Mouse (Mus musculus) midbrain, embryonic 14.5 days (tissue): ENCODE data around the gene Dcaf6. TPM values are rescaled to one million over a fixed set of nuclear protein-coding genes. Genes with fewer than 3 reads are reported as not detected.

Experiments used
- ATAC-seq: fragments of 200-750 bp; cut with Nextera tagmentation; 2 replicates; pipeline ENCODE4 v1.8.0; 2017; ENCODE audit warnings: moderate number of reproducible peaks, moderate library complexity; ENCODE audit not compliant: low FRiP score, low TSS enrichment
- DNase-seq: peaks from one replicate; pipeline ENCODE4 v3.0.0-alpha.2; 2015
- H3K27ac ChIP-seq: fragments of 300-500 bp; sonication (generic); replicated peaks from 2 replicates; pipeline ENCODE4 v1.5.1; 2014; ENCODE audit warnings: mild to moderate bottlenecking, low read depth, low read length, moderate library complexity
- H3K27me3 ChIP-seq: fragments of 300-500 bp; sonication (generic); 2 replicates; pipeline ENCODE4 v1.6.1; 2014; ENCODE audit warnings: low read length, control low read depth, mixed read lengths; ENCODE audit not compliant: control insufficient read depth, insufficient read depth
- H3K36me3 ChIP-seq: fragments of 300-500 bp; sonication (generic); 2 replicates; pipeline ENCODE4 v1.6.1; 2014; ENCODE audit warnings: low read length, control low read depth; ENCODE audit not compliant: control insufficient read depth, insufficient read depth
- H3K4me1 ChIP-seq: fragments of 300-500 bp; sonication (generic); 2 replicates; pipeline ENCODE4 v1.6.1; 2014; ENCODE audit warnings: mild to moderate bottlenecking, antibody characterized with exemption, low read length, control low read depth; ENCODE audit not compliant: control insufficient read depth, insufficient read depth
- H3K4me2 ChIP-seq: fragments of 300-500 bp; sonication (generic); 2 replicates; pipeline ENCODE4 v1.6.1; 2014; ENCODE audit warnings: mild to moderate bottlenecking, low read length, moderate library complexity
- H3K4me3 ChIP-seq: fragments of 300-500 bp; sonication (generic); replicated peaks from 2 replicates; pipeline ENCODE4 v1.5.1; 2014; ENCODE audit warnings: low read depth, low read length
- H3K9ac ChIP-seq: fragments of 300-500 bp; sonication (generic); replicated peaks from 2 replicates; pipeline ENCODE4 v1.6.1; 2014; ENCODE audit warnings: mild to moderate bottlenecking, low read length, moderate library complexity
- H3K9me3 ChIP-seq: fragments of 300-500 bp; sonication (generic); 2 replicates; pipeline ENCODE4 v1.6.1; 2016; ENCODE audit warnings: low read length, control low read depth, mixed read lengths; ENCODE audit not compliant: control insufficient read depth
- WGBS: fragments of 180-500 bp; shearing (Covaris S2); extraction: QIAGEN DNeasy Blood & Tissue Kit; methylation state at CpG from one replicate; pipeline ENCODE4 v1.1.7; 2014; 5-methylcytosine and 5-hydroxymethylcytosine counted together
- polyA plus RNA-seq: library from polyadenylated mRNA; unstranded; fragments of >200 nt; fragmentation: Nextera tagmentation; extraction: Ambion mirVana; gene quantifications from 2 replicates; pipeline ENCODE4 v1.2.1, GENCODE M21; 2014

Gene Dcaf6
- polyA plus RNA-seq, 1 experiment from 2014 or later = 18.5 TPM

DNA sequence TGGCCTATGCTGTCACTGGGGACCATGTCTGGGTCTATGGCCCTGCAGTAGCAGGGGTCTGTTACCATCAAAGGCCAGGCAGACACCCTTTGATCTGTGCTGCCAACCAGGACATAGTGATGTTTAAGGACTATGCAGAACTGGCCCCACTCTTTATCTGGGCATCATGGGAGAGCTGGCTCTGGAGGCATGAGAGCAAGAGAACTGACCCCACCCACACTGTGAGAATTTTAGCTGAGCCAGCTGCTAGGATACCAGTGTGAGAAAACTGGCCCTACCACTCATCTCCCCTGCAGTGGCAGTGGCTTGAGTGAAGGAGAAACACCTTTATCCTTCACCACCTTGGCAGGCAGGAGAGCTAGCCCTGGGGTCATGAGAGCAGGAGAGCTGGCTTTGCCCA, 19.1 kb downstream of the Dcaf6 start:
- Histone ChIP-seq H3K27ac (no peak overlapping the region), H3K4me3 (no peak overlapping the region), H3K9ac (no peak overlapping the region), H3K27me3 (no peaks in the 10 kb centered on the region), H3K4me1 (no peaks in the 10 kb centered on the region), H3K9me3 (0 out of 2 replicates have a peak, but pooled peaks cover 3% of the 10 kb centered on the region), H3K4me2 (no peak overlapping the region), H3K36me3 (no peaks in the 10 kb centered on the region)
- DNase-seq = no peak
- no peak; the same call in 1 of the 2 replicates for ATAC-seq

DNA sequence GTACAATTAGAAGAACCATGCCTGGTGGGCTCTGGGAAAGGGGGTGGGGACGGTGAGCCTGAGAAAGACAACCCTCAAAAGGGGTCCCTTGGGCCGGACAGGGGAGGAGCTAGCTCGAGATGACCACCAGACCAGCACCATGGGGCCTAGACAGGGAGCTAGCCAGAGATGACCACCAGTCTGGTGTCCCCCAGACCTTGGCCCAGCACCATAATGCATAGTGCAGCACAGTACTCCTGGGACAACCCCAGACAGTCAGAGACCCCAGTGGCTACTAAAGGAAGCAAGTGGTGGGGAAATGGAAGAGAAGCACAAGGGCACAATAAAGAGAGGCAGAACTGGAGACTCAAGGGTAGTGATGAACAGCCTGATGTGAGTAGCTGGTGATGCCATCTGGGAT, 19.5 kb downstream of the Dcaf6 start:
- no peak overlapping the region for H3K4me2 ChIP-seq
- no peak for DNase-seq
- no peak overlapping the region for H3K9ac ChIP-seq
- no peak for ATAC-seq
- no peaks in the 10 kb centered on the region for H3K27me3 ChIP-seq
- 77% methylated on average over 3 of the region's 3 CpGs for WGBS
- H3K4me3 ChIP-seq = no peak overlapping the region
- H3K27ac ChIP-seq = no peak overlapping the region
- H3K4me1 ChIP-seq = no peaks in the 10 kb centered on the region
- H3K9me3 ChIP-seq = 0 out of 2 replicates have a peak, but pooled peaks cover 7% of the 10 kb centered on the region
- no peaks in the 10 kb centered on the region for H3K36me3 ChIP-seq

DNA sequence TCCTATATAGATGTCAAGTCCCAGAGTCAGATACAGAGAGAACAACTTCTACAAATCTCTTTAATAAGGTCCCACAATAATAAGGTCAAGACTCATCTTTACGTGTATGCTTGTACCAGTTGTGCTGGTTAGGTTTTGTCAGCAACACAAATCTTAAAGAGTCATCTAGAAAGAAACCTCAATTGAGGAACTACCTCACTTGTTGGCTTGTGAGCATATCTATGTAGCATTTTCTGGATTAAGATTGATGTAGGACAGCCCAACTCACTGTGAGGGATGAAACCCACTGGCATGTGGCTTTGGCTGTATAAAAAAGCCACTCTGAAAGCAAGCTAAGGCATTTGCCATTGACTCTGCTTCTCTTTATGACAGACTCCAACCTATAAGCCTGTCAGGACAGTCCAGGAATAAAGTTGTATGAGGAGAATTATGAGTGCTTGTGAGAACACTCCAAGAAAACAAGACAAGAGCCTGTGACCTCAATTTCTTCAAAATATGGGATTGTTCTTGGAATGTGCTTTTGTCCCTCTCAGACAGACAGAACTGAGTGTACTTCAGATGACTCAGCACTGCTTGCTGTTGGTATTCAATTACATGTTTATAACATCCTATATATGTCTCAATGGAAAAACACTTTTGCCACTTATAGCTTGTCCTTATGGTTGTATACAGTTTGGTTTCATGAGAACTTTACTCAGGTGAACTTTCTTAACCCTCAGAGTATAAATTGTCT, 21.8 kb downstream of the Dcaf6 start:
- 90% methylated on average over 1 of the region's 1 CpGs for WGBS
- H3K4me2 ChIP-seq = no peak overlapping the region
- no peaks in the 10 kb centered on the region for H3K27me3 ChIP-seq
- no peak overlapping the region for H3K9ac ChIP-seq
- ATAC-seq (no peak), DNase-seq (no peak)
- H3K27ac ChIP-seq = no peak overlapping the region
- no peak overlapping the region for H3K4me3 ChIP-seq
- H3K9me3 ChIP-seq = 0 out of 2 replicates have a peak, but pooled peaks cover 8% of the 10 kb centered on the region
- H3K4me1 ChIP-seq = no peaks in the 10 kb centered on the region
- H3K36me3 ChIP-seq = no peaks in the 10 kb centered on the region

DNA sequence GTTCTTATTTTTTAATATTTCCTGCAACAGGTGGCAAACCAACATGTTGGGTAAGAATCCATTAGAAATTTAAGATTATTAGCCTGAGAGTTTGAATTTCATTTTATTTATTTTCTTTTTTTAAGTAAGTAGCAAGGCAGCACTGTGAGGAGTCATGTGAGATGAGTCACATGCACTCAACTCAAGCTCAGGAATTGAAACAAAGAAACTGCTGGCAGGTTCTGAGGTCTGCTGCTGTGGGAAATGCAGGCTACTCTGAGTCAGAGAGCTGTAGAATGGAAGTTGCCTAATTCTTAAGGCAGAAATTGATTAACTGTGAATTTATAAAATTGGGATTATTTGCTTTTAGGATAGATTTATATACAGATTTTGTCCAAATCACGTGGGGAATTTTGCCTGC, 27.4 kb downstream of the Dcaf6 start:
- WGBS = 83% methylated on average over 1 of the region's 1 CpGs
- H3K4me2 ChIP-seq = no peak overlapping the region
- no peak overlapping the region for H3K9ac ChIP-seq
- H3K4me3 ChIP-seq = no peak overlapping the region
- H3K4me1 ChIP-seq = no peaks in the 10 kb centered on the region
- 0 out of 2 replicates have a peak, but pooled peaks cover 8% of the 10 kb centered on the region for H3K9me3 ChIP-seq
- no peaks in the 10 kb centered on the region for H3K36me3 ChIP-seq
- no peaks in the 10 kb centered on the region for H3K27me3 ChIP-seq
- no peak overlapping the region for H3K27ac ChIP-seq
- ATAC-seq (no peak), DNase-seq (no peak)

DNA sequence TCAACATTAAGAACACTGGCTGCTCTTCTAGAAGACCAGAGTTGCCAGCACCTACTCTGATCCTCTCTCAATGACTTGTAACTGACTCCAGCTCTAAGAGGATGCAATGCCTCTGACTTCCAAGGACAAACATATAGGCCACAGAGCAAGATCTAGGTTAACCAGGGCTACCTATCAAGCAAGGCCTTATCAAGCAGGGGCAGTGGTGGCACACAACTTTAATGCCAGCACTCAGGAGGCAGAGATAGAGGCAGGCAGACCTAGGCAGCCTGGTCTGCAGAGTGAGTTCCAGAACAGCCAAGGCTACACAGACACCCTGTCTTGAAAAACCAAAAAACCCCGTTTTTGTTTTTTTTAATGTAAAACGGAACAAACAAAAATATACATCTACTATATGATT, 34.0 kb downstream of the Dcaf6 start:
- Histone ChIP-seq H3K27ac (no peak overlapping the region), H3K9me3 (no peaks in the 10 kb centered on the region), H3K9ac (no peak overlapping the region), H3K27me3 (no peaks in the 10 kb centered on the region), H3K4me2 (no peak overlapping the region), H3K4me3 (no peak overlapping the region), H3K36me3 (0 out of 2 replicates have a peak, but pooled peaks cover 3% of the 10 kb centered on the region), H3K4me1 (no peaks in the 10 kb centered on the region)
- WGBS = 94% methylated on average over 2 of the region's 2 CpGs
- DNase-seq (no peak), ATAC-seq (no peak)

DNA sequence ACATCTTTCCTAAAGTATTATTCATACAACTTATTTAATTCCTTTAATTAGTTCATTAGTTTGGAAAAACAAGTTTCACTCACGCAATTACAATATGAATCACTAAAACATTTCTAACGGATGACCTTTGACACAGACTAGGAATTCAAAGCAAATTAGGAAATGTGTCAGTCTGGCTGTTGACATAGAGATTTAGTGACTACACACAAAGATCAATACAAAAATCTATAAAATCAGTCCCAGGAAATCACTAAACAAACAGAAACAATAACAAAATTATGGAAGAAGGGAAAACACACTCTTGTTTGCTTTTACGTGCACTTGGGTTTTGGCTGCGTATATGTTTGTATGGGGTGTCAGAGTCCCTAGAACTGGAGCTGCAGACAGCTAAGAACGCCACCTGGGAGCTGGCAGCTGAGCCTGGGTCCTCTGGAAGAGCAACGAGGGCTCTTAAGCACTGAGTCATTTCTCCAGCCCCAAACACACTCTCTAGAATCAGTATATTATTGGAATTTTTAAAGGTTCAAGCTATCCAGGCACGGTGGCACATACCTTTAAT, 38.8 kb downstream of the Dcaf6 start:
- Histone ChIP-seq H3K9me3 (no peaks in the 10 kb centered on the region), H3K36me3 (0 out of 2 replicates have a peak, but pooled peaks cover 3% of the 10 kb centered on the region), H3K4me1 (no peaks in the 10 kb centered on the region), H3K27ac (no peak overlapping the region), H3K27me3 (no peaks in the 10 kb centered on the region), H3K9ac (no peak overlapping the region), H3K4me3 (no peak overlapping the region), H3K4me2 (no peak overlapping the region)
- ATAC-seq = no peak
- DNase-seq = no peak
- 79% methylated on average over 7 of the region's 7 CpGs for WGBS

DNA sequence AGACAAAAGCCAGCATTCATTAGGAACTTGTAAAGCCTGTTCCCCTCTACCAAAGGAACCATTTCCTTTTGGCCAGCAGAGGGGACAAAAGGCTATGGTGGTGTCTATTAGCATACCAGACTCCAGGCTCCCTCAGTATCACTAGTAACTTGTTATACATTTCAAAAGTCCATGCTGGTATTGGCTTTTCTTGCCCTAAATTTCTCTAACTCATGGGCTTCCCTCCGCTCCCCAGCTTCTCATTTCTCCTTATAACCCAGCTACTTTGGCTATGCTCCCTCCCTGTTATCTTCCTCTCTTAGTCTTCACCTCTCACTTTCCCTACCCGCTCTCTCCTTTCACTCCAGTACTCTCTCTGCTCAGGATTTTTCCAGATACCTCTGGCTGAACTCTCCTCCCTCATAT, 63.9 kb downstream of the Dcaf6 start:
- Histone ChIP-seq H3K4me3 (no peak overlapping the region), H3K4me1 (no peaks in the 10 kb centered on the region), H3K27ac (no peak overlapping the region), H3K9ac (no peak overlapping the region), H3K9me3 (no peaks in the 10 kb centered on the region), H3K27me3 (no peaks in the 10 kb centered on the region), H3K4me2 (no peak overlapping the region), H3K36me3 (no peaks in the 10 kb centered on the region)
- 95% methylated on average over 2 of the region's 2 CpGs for WGBS
- DNase-seq (no peak), ATAC-seq (no peak)

DNA sequence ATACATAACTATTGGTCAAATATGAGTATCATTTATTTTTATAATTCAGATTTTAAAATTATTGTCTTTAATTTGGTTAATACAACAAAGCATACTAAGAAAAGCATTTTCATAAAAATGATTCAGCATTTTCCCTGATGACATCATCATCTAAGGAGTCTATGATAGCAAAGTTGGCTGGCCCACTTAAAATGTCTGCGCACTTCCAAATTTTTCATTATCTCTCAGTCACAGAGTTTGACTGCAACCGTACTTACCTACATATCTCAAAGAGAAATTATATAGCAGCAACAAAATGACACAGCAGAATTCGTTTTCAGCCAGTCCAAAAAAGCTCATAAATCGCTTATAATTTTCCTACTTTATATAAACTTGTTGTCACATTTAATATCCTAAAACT, 64.3 kb downstream of the Dcaf6 start:
- Histone ChIP-seq H3K9ac (no peak overlapping the region), H3K36me3 (no peaks in the 10 kb centered on the region), H3K4me3 (no peak overlapping the region), H3K27ac (no peak overlapping the region), H3K9me3 (no peaks in the 10 kb centered on the region), H3K4me1 (no peaks in the 10 kb centered on the region), H3K4me2 (no peak overlapping the region), H3K27me3 (no peaks in the 10 kb centered on the region)
- ATAC-seq (no peak), DNase-seq (no peak)
- 96% methylated on average over 4 of the region's 4 CpGs for WGBS

DNA sequence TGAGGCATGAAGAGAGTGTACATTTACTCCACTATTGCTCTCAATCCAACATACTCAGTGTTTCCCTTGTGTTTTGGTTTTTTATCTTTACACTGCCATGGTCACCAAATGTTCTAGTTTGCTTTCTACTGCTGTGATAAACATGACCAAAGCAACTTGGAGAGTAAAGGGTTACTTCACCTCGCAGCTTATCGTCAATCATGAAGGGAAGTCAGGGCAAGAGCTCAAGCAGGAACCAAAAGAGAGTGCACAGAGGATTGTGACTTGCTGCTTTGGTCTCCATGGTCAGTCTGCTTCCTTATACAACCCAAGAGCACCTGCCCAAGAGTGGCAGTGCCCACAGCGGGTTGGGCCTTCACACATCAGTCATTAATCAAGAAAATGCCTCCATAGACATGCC, 65.4 kb downstream of the Dcaf6 start:
- 83% methylated on average over 3 of the region's 3 CpGs for WGBS
- Histone ChIP-seq H3K4me1 (no peaks in the 10 kb centered on the region), H3K9ac (no peak overlapping the region), H3K4me3 (no peak overlapping the region), H3K4me2 (no peak overlapping the region), H3K9me3 (no peaks in the 10 kb centered on the region), H3K36me3 (no peaks in the 10 kb centered on the region), H3K27me3 (no peaks in the 10 kb centered on the region), H3K27ac (no peak overlapping the region)
- ATAC-seq (no peak), DNase-seq (no peak)
